ENCODE assay signal across 13 mouse cellular contexts in the genomic region with DNA sequence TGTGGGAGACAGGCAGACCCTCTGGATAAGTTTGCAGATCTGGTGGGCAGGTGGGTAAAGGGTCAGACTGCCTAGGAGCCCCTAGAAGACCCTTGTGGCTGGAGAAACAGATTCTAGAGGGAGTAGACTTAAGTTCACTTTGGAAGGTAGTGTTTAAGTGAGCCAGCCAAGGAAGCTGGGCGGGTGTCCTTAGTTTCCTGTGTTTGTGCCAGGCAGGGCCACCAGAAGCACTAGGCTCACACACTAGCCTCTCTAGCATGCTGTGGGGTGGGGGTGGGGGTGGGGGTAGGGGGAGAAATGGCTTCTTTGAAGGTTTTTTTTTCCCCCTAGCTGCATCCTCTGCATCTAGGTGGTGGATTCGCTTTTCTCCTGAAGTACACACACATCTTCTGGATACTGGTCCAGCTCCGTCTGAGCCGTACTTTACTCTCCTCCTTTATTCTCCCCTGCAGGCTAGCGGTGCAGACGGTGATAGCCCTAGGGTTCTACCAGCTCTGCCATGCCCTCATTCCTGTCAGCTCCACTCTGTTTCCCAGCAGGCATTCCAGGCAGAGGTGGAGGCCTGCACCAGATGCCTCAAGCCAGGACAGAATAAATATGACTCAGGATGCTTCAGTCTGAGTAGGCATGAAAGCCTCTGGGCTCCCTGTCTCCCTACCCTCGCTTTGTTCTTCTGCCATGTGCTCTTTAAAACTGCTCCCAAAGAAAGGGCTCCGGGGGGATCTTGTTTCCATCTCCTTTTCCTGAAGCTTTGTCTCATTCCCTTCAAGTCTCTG.
DNase-seq lines count a peak whose midpoint lies in the region; ATAC-seq and TF ChIP-seq lines count a peak whose summit lies in the region.
"Had no signal": no experiment of that assay in that cellular context is flagged by ENCODE, and none has a peak within 500 bp of the region (broad histone marks: within the 10 kb centered on the region; RNA-seq: fewer than 3 reads in every experiment).

No protein-coding gene starts in this region.

- WGBS in kidney, adult 2 months: 81% methylated on average over 8 of the region's 8 CpGs

- H3K4me3 ChIP-seq in kidney, adult 2 months (ENCODE audit: insufficient read depth, low read depth, low read length): no peak overlapping the region
- H3K4me3 ChIP-seq: midbrain, embryonic 13.5 days; neural tube, embryonic 15.5 days had no signal

- peaks cover 6% of the 10 kb centered on the region; the same call in 1 of the 2 replicates for H3K4me1 ChIP-seq in kidney, adult 2 months (ENCODE audit: control insufficient read depth, insufficient read depth, low read length)

- H3K27me3 ChIP-seq in kidney, adult 2 months (replicated peaks; ENCODE audit: control insufficient read depth, insufficient read depth, low read length): no peaks in the 10 kb centered on the region
- H3K27me3 ChIP-seq: midbrain, embryonic 13.5 days; neural tube, embryonic 15.5 days had no signal

- H3K27ac ChIP-seq in kidney, adult 2 months (ENCODE audit: insufficient read depth, low read depth, low read length): peak overlapping the region; percentile 76
- H3K27ac ChIP-seq: neural tube, embryonic 15.5 days had no signal

- TF ChIP-seq CTCF in kidney, adult 2 months (conservative IDR thresholded peaks at IDR 0.05; ENCODE audit: insufficient read depth, insufficient read length, low read depth, low read length): no peak

- peak; percentile 49 for DNase-seq in cerebellum, adult 9-11 months
- DNase-seq in cerebellum, adult 11 months: no peak
- DNase-seq in kidney, adult 2 months: no peak
- no peak for DNase-seq in kidney, adult 18-20 months
- peak; percentile 53 for DNase-seq in retina, postnatal 1 day
- DNase-seq in retina, embryonic 14.5 days (ENCODE audit: low spot score): no peak
- no peak for DNase-seq in adrenal gland, postnatal 36 days
- DNase-seq: heart, postnatal 36 days; liver had no signal

- TF ChIP-seq POLR2A in kidney, adult 2 months (IDR thresholded peaks at IDR 0.05; ENCODE audit: low read depth, low read length): no peak

- no peak for ATAC-seq in megakaryocyte progenitor cell, adult 5-6 weeks (replicated peaks; ENCODE audit: poor library complexity)
- ATAC-seq: intestine, postnatal 0 days; midbrain, embryonic 13.5 days had no signal

- no peaks in the 10 kb centered on the region for H3K36me3 ChIP-seq in kidney, adult 2 months (ENCODE audit: control insufficient read depth, insufficient read depth, low read length)
- H3K36me3 ChIP-seq: midbrain, embryonic 13.5 days; neural tube, embryonic 15.5 days had no signal

Comparison
In these comparisons a context has a peak if more than half of its experiments do, and no peak if none do; other contexts are left out.
1. DNase-seq: peak in cerebellum, adult 9-11 months (single experiment) and retina, postnatal 1 day (single experiment); none in cerebellum, adult 11 months (single experiment), kidney, adult 2 months (single experiment), kidney, adult 18-20 months (single experiment), retina, embryonic 14.5 days (single experiment) and adrenal gland, postnatal 36 days (0 of 2).